Mouse (Mus musculus): ENCODE measurements around the gene Gdf15.

GRCm38 (mm10) chr8:70677451-70678080, 45.3 kb upstream of the Gdf15 start:
- TF ChIP-seq EP300 (optimal IDR thresholded peaks at IDR 0.05) (no peak), CTCF (IDR thresholded peaks at IDR 0.05; ENCODE audit: low read depth) (no peak)
